Mouse (Mus musculus) liver, embryonic 15.5 days (tissue): ENCODE measurements around the gene Tram2. TPM values are rescaled to one million over a fixed set of nuclear protein-coding genes. Genes with fewer than 3 reads are reported as not detected.

Experiments
- ATAC-seq: fragments of 200-750 bp; cut with Nextera tagmentation; 2 replicates; pipeline ENCODE4 v1.8.0; 2017; ENCODE audit warnings: moderate number of reproducible peaks, mild to moderate bottlenecking, moderate library complexity; ENCODE audit not compliant: insufficient read depth
- H3K27ac ChIP-seq: fragments of 300-500 bp; sonication (generic); replicated peaks from 2 replicates; pipeline ENCODE4 v1.5.1; 2015; ENCODE audit warnings: mild to moderate bottlenecking, inconsistent platforms
- H3K27me3 ChIP-seq: fragments of 300-500 bp; sonication (generic); 2 replicates; pipeline ENCODE4 v1.6.1; 2015; ENCODE audit warnings: mild to moderate bottlenecking, inconsistent platforms
- H3K36me3 ChIP-seq: fragments of 300-500 bp; sonication (generic); replicated peaks from 2 replicates; pipeline ENCODE4 v1.6.1; 2015; ENCODE audit warnings: moderate library complexity, mild to moderate bottlenecking, inconsistent platforms
- H3K4me1 ChIP-seq: fragments of 300-500 bp; sonication (generic); replicated peaks from 2 replicates; pipeline ENCODE4 v1.6.1; 2015; ENCODE audit warnings: inconsistent platforms
- H3K4me2 ChIP-seq: fragments of 300-500 bp; sonication (generic); 2 replicates; pipeline ENCODE4 v1.6.1; 2015; ENCODE audit warnings: moderate library complexity, mild to moderate bottlenecking, inconsistent platforms
- H3K4me3 ChIP-seq: fragments of 300-500 bp; sonication (generic); replicated peaks from 2 replicates; pipeline ENCODE4 v1.5.1; 2015; ENCODE audit warnings: mild to moderate bottlenecking, inconsistent platforms
- H3K9ac ChIP-seq: fragments of 300-500 bp; sonication (generic); 2 replicates; pipeline ENCODE4 v1.6.1; 2015; ENCODE audit warnings: moderate library complexity, mild to moderate bottlenecking, inconsistent platforms
- H3K9me3 ChIP-seq: fragments of 300-500 bp; sonication (generic); replicated peaks from 2 replicates; pipeline ENCODE4 v1.6.1; 2016; ENCODE audit warnings: inconsistent platforms
- WGBS: fragments of 180-500 bp; shearing (Covaris S2); methylation state at CpG from one replicate; pipeline ENCODE4 v1.1.7; 2015; ENCODE audit warnings: mixed read lengths; ENCODE audit not compliant: insufficient replicate concordance; 5-methylcytosine and 5-hydroxymethylcytosine counted together
- polyA plus RNA-seq: library from polyadenylated mRNA; unstranded; fragments of >200 nt; fragmentation: Nextera tagmentation; extraction: Ambion mirVana; gene quantifications from 2 replicates; pipeline ENCODE4 v1.2.1, GENCODE M21; 2015

Gene Tram2
- polyA plus RNA-seq, 1 experiment from 2014 or later: 1.6 TPM

GRCm38 (mm10) chr1:21037881-21038601, 41.0 kb downstream of the Tram2 start:
- 67% methylated on average over 6 of the region's 6 CpGs for WGBS
- no peak overlapping the region for H3K4me2 ChIP-seq
- no peaks in the 10 kb centered on the region for H3K9me3 ChIP-seq

GRCm38 (mm10) chr1:21035878-21036277, 43.2 kb downstream of the Tram2 start:
- 37% methylated on average over 6 of the region's 6 CpGs for WGBS
- no peak overlapping the region for H3K9ac ChIP-seq
- ATAC-seq: no peak
- H3K36me3 ChIP-seq: no peaks in the 10 kb centered on the region
- H3K9me3 ChIP-seq: no peaks in the 10 kb centered on the region
- H3K4me1 ChIP-seq: no peaks in the 10 kb centered on the region
- no peak overlapping the region for H3K4me2 ChIP-seq
- no peak overlapping the region for H3K27ac ChIP-seq
- no peaks in the 10 kb centered on the region for H3K27me3 ChIP-seq
- no peak overlapping the region for H3K4me3 ChIP-seq

More at GRCm38 (mm10) chr1:21037881-21038601, 41.0 kb downstream of the Tram2 start:
- Histone ChIP-seq H3K27me3 (no peaks in the 10 kb centered on the region), H3K9ac (no peak overlapping the region), H3K4me1 (no peaks in the 10 kb centered on the region), H3K36me3 (no peaks in the 10 kb centered on the region), H3K4me3 (no peak overlapping the region), H3K27ac (no peak overlapping the region)
- no peak for ATAC-seq

- Histone ChIP-seq H3K4me2 (no peak overlapping the region), H3K27me3 (no peaks in the 10 kb centered on the region), H3K9ac (no peak overlapping the region), H3K27ac (no peak overlapping the region), H3K36me3 (no peaks in the 10 kb centered on the region), H3K4me1 (no peaks in the 10 kb centered on the region), H3K9me3 (no peaks in the 10 kb centered on the region), H3K4me3 (no peak overlapping the region)
- no peak for ATAC-seq
Measured at GRCm38 (mm10) chr1:21033792-21034119, 45.3 kb downstream of the Tram2 start.

- Histone ChIP-seq H3K4me3 (no peak overlapping the region), H3K4me1 (no peaks in the 10 kb centered on the region), H3K9me3 (no peaks in the 10 kb centered on the region), H3K36me3 (no peaks in the 10 kb centered on the region), H3K9ac (no peak overlapping the region), H3K4me2 (no peak overlapping the region), H3K27me3 (no peaks in the 10 kb centered on the region), H3K27ac (no peak overlapping the region)
- WGBS: 75% methylated on average over 11 of the region's 11 CpGs
- ATAC-seq: no peak
Measured at GRCm38 (mm10) chr1:21033065-21033791, 45.8 kb downstream of the Tram2 start.

GRCm38 (mm10) chr1:21031650-21032049, 47.4 kb downstream of the Tram2 start:
- H3K9ac ChIP-seq: no peak overlapping the region
- no peaks in the 10 kb centered on the region for H3K4me1 ChIP-seq
- ATAC-seq: no peak
- H3K4me2 ChIP-seq: no peak overlapping the region
- 65% methylated on average over 2 of the region's 2 CpGs for WGBS
- no peaks in the 10 kb centered on the region for H3K9me3 ChIP-seq
- H3K27ac ChIP-seq: no peak overlapping the region
- no peak overlapping the region for H3K4me3 ChIP-seq
- no peaks in the 10 kb centered on the region for H3K36me3 ChIP-seq
- no peaks in the 10 kb centered on the region for H3K27me3 ChIP-seq

GRCm38 (mm10) chr1:21029000-21029399, 50.0 kb downstream of the Tram2 start:
- Histone ChIP-seq H3K9me3 (no peaks in the 10 kb centered on the region), H3K36me3 (no peaks in the 10 kb centered on the region), H3K4me2 (no peak overlapping the region), H3K4me3 (no peak overlapping the region), H3K9ac (no peak overlapping the region), H3K27ac (no peak overlapping the region), H3K27me3 (no peaks in the 10 kb centered on the region), H3K4me1 (no peaks in the 10 kb centered on the region; the same call in 1 of the 2 replicates)
- no peak for ATAC-seq
- 62% methylated on average over 4 of the region's 4 CpGs for WGBS

GRCm38 (mm10) chr1:21026534-21026933, 52.5 kb downstream of the Tram2 start:
- WGBS: 70% methylated on average over 7 of the region's 7 CpGs
- no peaks in the 10 kb centered on the region for H3K9me3 ChIP-seq
- no peaks in the 10 kb centered on the region; the same call in 1 of the 2 replicates for H3K4me1 ChIP-seq

GRCm38 (mm10) chr1:21025203-21025602, 53.8 kb downstream of the Tram2 start:
- Histone ChIP-seq H3K27ac (no peak overlapping the region), H3K4me3 (no peak overlapping the region), H3K27me3 (no peaks in the 10 kb centered on the region), H3K4me1 (no peaks in the 10 kb centered on the region; the same call in 1 of the 2 replicates), H3K9me3 (no peaks in the 10 kb centered on the region), H3K4me2 (no peak overlapping the region), H3K36me3 (no peaks in the 10 kb centered on the region), H3K9ac (no peak overlapping the region)
- ATAC-seq: no peak
- 17% methylated on average over 5 of the region's 5 CpGs for WGBS

More at GRCm38 (mm10) chr1:21026534-21026933, 52.5 kb downstream of the Tram2 start:
- no peak overlapping the region for H3K9ac ChIP-seq
- no peak overlapping the region for H3K4me3 ChIP-seq
- H3K27me3 ChIP-seq: no peaks in the 10 kb centered on the region
- no peak for ATAC-seq
- no peaks in the 10 kb centered on the region for H3K36me3 ChIP-seq
- H3K4me2 ChIP-seq: no peak overlapping the region
- no peak overlapping the region for H3K27ac ChIP-seq

- no peaks in the 10 kb centered on the region for H3K36me3 ChIP-seq
- ATAC-seq: no peak
- no peak overlapping the region for H3K27ac ChIP-seq
- H3K27me3 ChIP-seq: no peaks in the 10 kb centered on the region
- H3K9me3 ChIP-seq: no peaks in the 10 kb centered on the region
- H3K4me1 ChIP-seq: no peaks in the 10 kb centered on the region; the same call in 1 of the 2 replicates
- no peak overlapping the region for H3K4me2 ChIP-seq
- H3K9ac ChIP-seq: no peak overlapping the region
- WGBS: 68% methylated on average over 3 of the region's 3 CpGs
- H3K4me3 ChIP-seq: no peak overlapping the region
Measured at GRCm38 (mm10) chr1:21023101-21023500, 55.9 kb downstream of the Tram2 start.

GRCm38 (mm10) chr1:21014463-21014862, 64.6 kb downstream of the Tram2 start:
- ATAC-seq: no peak
- Histone ChIP-seq H3K4me2 (no peak overlapping the region), H3K36me3 (0 out of 2 replicates have a peak, but pooled peaks cover 14% of the 10 kb centered on the region), H3K9ac (no peak overlapping the region), H3K4me1 (no peaks in the 10 kb centered on the region), H3K4me3 (no peak overlapping the region), H3K27me3 (no peaks in the 10 kb centered on the region), H3K9me3 (no peaks in the 10 kb centered on the region), H3K27ac (no peak overlapping the region)
- WGBS: 44% methylated on average over 8 of the region's 8 CpGs

GRCm38 (mm10) chr1:21010282-21010800, 68.7 kb downstream of the Tram2 start:
- Histone ChIP-seq H3K4me3 (no peak overlapping the region), H3K27ac (no peak overlapping the region), H3K4me1 (no peaks in the 10 kb centered on the region), H3K9ac (no peak overlapping the region), H3K9me3 (no peaks in the 10 kb centered on the region), H3K27me3 (no peaks in the 10 kb centered on the region), H3K36me3 (0 out of 2 replicates have a peak, but pooled peaks cover 17% of the 10 kb centered on the region), H3K4me2 (no peak overlapping the region)
- WGBS: 71% methylated on average over 6 of the region's 6 CpGs
- no peak for ATAC-seq
